Mouse (Mus musculus): ENCODE results near the gene Pcolce. TPM values are rescaled to one million over a fixed set of nuclear protein-coding genes. Genes with fewer than 3 reads are reported as not detected.

The Pcolce gene
- polyA plus RNA-seq, 1 experiment from 2014 or later: 86.6 TPM

- 32% methylated on average over 4 of the region's 4 CpGs for WGBS
- no peak for TF ChIP-seq CTCF (IDR thresholded peaks at IDR 0.05)
- no peak for TF ChIP-seq EP300 (IDR thresholded peaks at IDR 0.05)
- no peak for DNase-seq (ENCODE audit: low spot score)
- peak overlapping the region; percentile 98 for H3K27ac ChIP-seq (ENCODE audit: low read length)
- H3K4me2 ChIP-seq (replicated peaks; ENCODE audit: low read depth, low read length): peak overlapping the region; percentile 70
- ATAC-seq: no peak
- peaks cover 7% of the 10 kb centered on the region for H3K36me3 ChIP-seq (ENCODE audit: insufficient read depth, low read length)
- H3K27me3 ChIP-seq (replicated peaks; ENCODE audit: insufficient read depth, low read length): no peaks in the 10 kb centered on the region
- H3K9me3 ChIP-seq (ENCODE audit: low read length): no peaks in the 10 kb centered on the region
- H3K9ac ChIP-seq (replicated peaks; ENCODE audit: low read depth): peak overlapping the region; percentile 42; the same call in 1 of the 2 replicates
- peaks cover 36% of the 10 kb centered on the region for H3K4me1 ChIP-seq (ENCODE audit: insufficient read depth, low read depth, low read length)
- peak overlapping the region; percentile 89; the same call in 1 of the 2 replicates for H3K4me3 ChIP-seq (ENCODE audit: low read depth, low read length)
These were observed 18.0 kb upstream of the Pcolce start for GRCm38 (mm10) chr5:137631591-137631990.

DNA sequence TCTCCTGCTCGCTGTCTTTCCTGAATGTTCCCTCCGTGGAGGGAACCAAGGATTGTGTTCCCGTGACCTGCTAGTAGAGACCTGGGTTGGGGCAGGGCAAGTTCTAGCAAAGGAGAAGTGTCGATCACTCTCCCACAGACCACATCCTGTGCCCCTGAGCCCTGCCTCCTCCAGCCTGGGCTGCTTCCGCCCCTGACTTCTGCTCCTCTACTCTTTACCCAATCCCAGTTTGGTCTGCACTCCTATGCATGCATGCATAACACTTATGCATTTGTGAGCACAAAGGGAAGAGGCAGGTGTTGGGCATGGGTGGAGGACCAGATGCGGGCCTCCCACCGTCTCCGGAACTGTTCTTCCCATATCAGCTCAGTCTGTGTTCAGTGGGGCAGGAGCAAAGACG lies 17.6 kb upstream of the Pcolce start:
- Histone ChIP-seq H3K4me3 (ENCODE audit: low read depth, low read length) (peak overlapping the region; percentile 89), H3K27ac (ENCODE audit: low read length) (peak overlapping the region; percentile 98), H3K9ac (replicated peaks; ENCODE audit: low read depth) (peak overlapping the region; percentile 73), H3K27me3 (replicated peaks; ENCODE audit: insufficient read depth, low read length) (no peaks in the 10 kb centered on the region), H3K4me1 (ENCODE audit: insufficient read depth, low read depth, low read length) (peaks cover 36% of the 10 kb centered on the region), H3K9me3 (ENCODE audit: low read length) (no peaks in the 10 kb centered on the region), H3K36me3 (ENCODE audit: insufficient read depth, low read length) (peaks cover 5% of the 10 kb centered on the region; the same call in 1 of the 2 replicates), H3K4me2 (replicated peaks; ENCODE audit: low read depth, low read length) (peak overlapping the region; percentile 70)
- no peak for ATAC-seq
- DNase-seq (ENCODE audit: low spot score): peak; percentile 64
- TF ChIP-seq CTCF (IDR thresholded peaks at IDR 0.05): no peak
- TF ChIP-seq EP300 (IDR thresholded peaks at IDR 0.05): no peak
- WGBS: 28% methylated on average over 9 of the region's 9 CpGs

GRCm38 (mm10) chr5:137630602-137631001 lies 17.0 kb upstream of the Pcolce start:
- DNase-seq (ENCODE audit: low spot score) (peak; percentile 91), ATAC-seq (peak; percentile 19)
- Histone ChIP-seq H3K36me3 (ENCODE audit: insufficient read depth, low read length) (peaks cover 5% of the 10 kb centered on the region; the same call in 1 of the 2 replicates), H3K27me3 (replicated peaks; ENCODE audit: insufficient read depth, low read length) (no peaks in the 10 kb centered on the region), H3K9ac (replicated peaks; ENCODE audit: low read depth) (peak overlapping the region; percentile 73), H3K9me3 (ENCODE audit: low read length) (no peaks in the 10 kb centered on the region), H3K4me2 (replicated peaks; ENCODE audit: low read depth, low read length) (peak overlapping the region; percentile 70), H3K27ac (ENCODE audit: low read length) (peak overlapping the region; percentile 98), H3K4me3 (ENCODE audit: low read depth, low read length) (peak overlapping the region; percentile 89; the same call in 1 of the 2 replicates), H3K4me1 (ENCODE audit: insufficient read depth, low read depth, low read length) (peaks cover 36% of the 10 kb centered on the region)
- no peak for TF ChIP-seq CTCF (IDR thresholded peaks at IDR 0.05)
- 0 out of 2 replicates have a peak, but pooled peaks have one; percentile 43 for TF ChIP-seq EP300 (IDR thresholded peaks at IDR 0.05)
- 6% methylated on average over 3 of the region's 3 CpGs for WGBS

- Histone ChIP-seq H3K4me1 (ENCODE audit: insufficient read depth, low read depth, low read length) (peaks cover 36% of the 10 kb centered on the region), H3K9me3 (ENCODE audit: low read length) (no peaks in the 10 kb centered on the region), H3K36me3 (ENCODE audit: insufficient read depth, low read length) (peaks cover under 1% of the 10 kb centered on the region; the same call in 1 of the 2 replicates), H3K27me3 (replicated peaks; ENCODE audit: insufficient read depth, low read length) (no peaks in the 10 kb centered on the region), H3K9ac (replicated peaks; ENCODE audit: low read depth) (peak overlapping the region; percentile 73), H3K27ac (ENCODE audit: low read length) (peak overlapping the region; percentile 98), H3K4me3 (ENCODE audit: low read depth, low read length) (peak overlapping the region; percentile 89), H3K4me2 (replicated peaks; ENCODE audit: low read depth, low read length) (peak overlapping the region; percentile 70)
- ATAC-seq: peak; percentile 42
- WGBS: 16% methylated on average over 6 of the region's 6 CpGs
- DNase-seq (ENCODE audit: low spot score): peak; percentile 92
- no peak; the same call in 1 of the 2 replicates for TF ChIP-seq EP300 (IDR thresholded peaks at IDR 0.05)
- TF ChIP-seq CTCF (IDR thresholded peaks at IDR 0.05): no peak
These were observed 16.4 kb upstream of the Pcolce start for GRCm38 (mm10) chr5:137629906-137630545.

- under 1% methylated on average over 21 of the region's 23 CpGs for WGBS
- TF ChIP-seq EP300 (IDR thresholded peaks at IDR 0.05): no peak; the same call in 1 of the 2 replicates
- TF ChIP-seq CTCF (IDR thresholded peaks at IDR 0.05): no peak
- no peaks in the 10 kb centered on the region; the same call in 1 of the 2 replicates for H3K36me3 ChIP-seq (ENCODE audit: insufficient read depth, low read length)
- DNase-seq (ENCODE audit: low spot score): peak; percentile 90
- H3K4me2 ChIP-seq (replicated peaks; ENCODE audit: low read depth, low read length): peak overlapping the region; percentile 70
- peaks cover 36% of the 10 kb centered on the region for H3K4me1 ChIP-seq (ENCODE audit: insufficient read depth, low read depth, low read length)
- peak overlapping the region; percentile 98 for H3K27ac ChIP-seq (ENCODE audit: low read length)
- peak overlapping the region; percentile 89 for H3K4me3 ChIP-seq (ENCODE audit: low read depth, low read length)
- peak; percentile 27 for ATAC-seq
- H3K9me3 ChIP-seq (ENCODE audit: low read length): no peaks in the 10 kb centered on the region
- no peaks in the 10 kb centered on the region for H3K27me3 ChIP-seq (replicated peaks; ENCODE audit: insufficient read depth, low read length)
- peak overlapping the region; percentile 73 for H3K9ac ChIP-seq (replicated peaks; ENCODE audit: low read depth)
These were observed 15.7 kb upstream of the Pcolce start for GRCm38 (mm10) chr5:137629306-137629721.

GRCm38 (mm10) chr5:137628498-137629305 lies 15.1 kb upstream of the Pcolce start, which contains the start of the genes Fbxo24, Lrch4 and Gm20605:
Gene Fbxo24, minus strand, starts transcription at chr5:137629002.
Gene Lrch4, plus strand, starts transcription at chr5:137629121.
Gene Gm20605, plus strand, starts transcription at chr5:137629175.
- Histone ChIP-seq H3K27me3 (replicated peaks; ENCODE audit: insufficient read depth, low read length) (no peaks in the 10 kb centered on the region), H3K27ac (ENCODE audit: low read length) (peak within 1 kb of the TSS; percentile 98), H3K4me1 (ENCODE audit: insufficient read depth, low read depth, low read length) (peaks cover 35% of the 10 kb centered on the region), H3K9me3 (ENCODE audit: low read length) (no peaks in the 10 kb centered on the region), H3K4me2 (replicated peaks; ENCODE audit: low read depth, low read length) (peak within 1 kb of the TSS; percentile 70), H3K36me3 (ENCODE audit: insufficient read depth, low read length) (no peaks in the 10 kb centered on the region; the same call in 1 of the 2 replicates), H3K9ac (replicated peaks; ENCODE audit: low read depth) (peak within 1 kb of the TSS; percentile 73), H3K4me3 (ENCODE audit: low read depth, low read length) (peak within 1 kb of the TSS; percentile 89)
- peak; percentile 92 for ATAC-seq
- peak; percentile 100 for DNase-seq (ENCODE audit: low spot score)
- TF ChIP-seq EP300 (IDR thresholded peaks at IDR 0.05): peak; percentile 75
- peak; percentile 36 for TF ChIP-seq CTCF (IDR thresholded peaks at IDR 0.05)
- under 1% methylated on average over 45 of the region's 46 CpGs for WGBS

Data from lung, postnatal 0 days (tissue).